29 mouse cellular contexts compared by ENCODE assay signal in genomic region chr13:98894900-98895299, GRCm38 (mm10). TPM values are rescaled to one million over a fixed set of nuclear protein-coding genes. Genes with fewer than 3 reads are reported as not detected.
DNase-seq lines count a peak whose midpoint lies in the region; ATAC-seq lines count a peak whose summit lies in the region.
"Had no signal": no experiment of that assay in that cellular context is flagged by ENCODE, and none has a peak within 500 bp of the region (broad histone marks: within the 10 kb centered on the region; RNA-seq: fewer than 3 reads in every experiment).

No protein-coding gene starts in this region.

- H3K27me3 ChIP-seq in heart, embryonic 10.5 days (ENCODE audit: insufficient read depth, poor library complexity, severe bottlenecking) = no peaks in the 10 kb centered on the region
- H3K27me3 ChIP-seq in midbrain, embryonic 14.5 days (ENCODE audit: control insufficient read depth, insufficient read depth, low read length) = no peaks in the 10 kb centered on the region
- H3K27me3 ChIP-seq in midbrain, embryonic 16.5 days (ENCODE audit: control insufficient read depth, insufficient read depth, low read depth, low read length) = no peaks in the 10 kb centered on the region
- H3K27me3 ChIP-seq in hindbrain, embryonic 11.5 days (ENCODE audit: control insufficient read depth, insufficient read depth, low read length) = no peaks in the 10 kb centered on the region
- H3K27me3 ChIP-seq: embryonic facial prominence, embryonic 12.5 days; embryonic facial prominence, embryonic 15.5 days; heart, embryonic 12.5 days; heart, embryonic 15.5 days had no signal

- no peaks in the 10 kb centered on the region for H3K9me3 ChIP-seq in heart, embryonic 10.5 days
- no peaks in the 10 kb centered on the region for H3K9me3 ChIP-seq in midbrain, embryonic 14.5 days (ENCODE audit: control insufficient read depth, low read length)
- no peaks in the 10 kb centered on the region for H3K9me3 ChIP-seq in midbrain, embryonic 16.5 days (replicated peaks; ENCODE audit: control insufficient read depth, low read length, poor library complexity, severe bottlenecking)
- H3K9me3 ChIP-seq in hindbrain, embryonic 11.5 days (ENCODE audit: control insufficient read depth, low read length) = no peaks in the 10 kb centered on the region
- H3K9me3 ChIP-seq: embryonic facial prominence, embryonic 12.5 days; embryonic facial prominence, embryonic 15.5 days; heart, embryonic 12.5 days; heart, embryonic 15.5 days; hindbrain, embryonic 10.5 days had no signal

- DNase-seq in heart, adult 11 months = peak; percentile 73
- DNase-seq in heart, embryonic 10.5 days (ENCODE audit: low spot score) = no peak
- DNase-seq in midbrain, embryonic 14.5 days = peak; percentile 30
- peak; percentile 62 for DNase-seq in brain, adult 2 months (ENCODE audit: low read depth, low spot score)
- DNase-seq in hindbrain, embryonic 11.5 days (ENCODE audit: low spot score) = no peak
- DNase-seq: adrenal gland, adult 8-10 months; adrenal gland, postnatal 25 days; cerebellum, adult 11 months; cerebellum, adult 2 months; cerebellum, adult 9-11 months; cerebellum, postnatal 25 days; forebrain, postnatal 0 days; gastrocnemius, postnatal 10 days; gastrocnemius, postnatal 36 days; heart, postnatal 10 days; heart, postnatal 36 days had no signal

- WGBS in heart, embryonic 10.5 days = 82% methylated on average over 2 of the region's 2 CpGs
- 47% methylated on average over 2 of the region's 2 CpGs for WGBS in midbrain, embryonic 14.5 days
- WGBS in midbrain, embryonic 16.5 days = 29% methylated on average over 2 of the region's 2 CpGs
- 70% methylated on average over 2 of the region's 2 CpGs for WGBS in hindbrain, embryonic 11.5 days

- no peak overlapping the region for H3K4me3 ChIP-seq in heart, embryonic 10.5 days
- H3K4me3 ChIP-seq in midbrain, embryonic 14.5 days (replicated peaks; ENCODE audit: low read depth, low read length) = no peak overlapping the region
- no peak overlapping the region for H3K4me3 ChIP-seq in midbrain, embryonic 16.5 days (ENCODE audit: low read depth, low read length)
- H3K4me3 ChIP-seq in hindbrain, embryonic 11.5 days (ENCODE audit: low read depth, low read length) = no peak overlapping the region
- H3K4me3 ChIP-seq: embryonic facial prominence, embryonic 12.5 days; embryonic facial prominence, embryonic 15.5 days; heart, embryonic 12.5 days; heart, embryonic 15.5 days; hindbrain, embryonic 10.5 days had no signal

- H3K27ac ChIP-seq in heart, embryonic 10.5 days = no peak overlapping the region
- no peak overlapping the region for H3K27ac ChIP-seq in midbrain, embryonic 14.5 days (replicated peaks; ENCODE audit: low read depth, low read length)
- no peak overlapping the region for H3K27ac ChIP-seq in midbrain, embryonic 16.5 days (ENCODE audit: low read length)
- no peak overlapping the region for H3K27ac ChIP-seq in hindbrain, embryonic 11.5 days (ENCODE audit: low read depth, low read length)
- H3K27ac ChIP-seq: embryonic facial prominence, embryonic 12.5 days; embryonic facial prominence, embryonic 15.5 days; heart, embryonic 15.5 days; hindbrain, embryonic 10.5 days; hindbrain, embryonic 14.5 days; hindbrain, postnatal 0 days had no signal

- no peak for ATAC-seq in midbrain, embryonic 14.5 days (ENCODE audit: low FRiP score, low TSS enrichment)
- ATAC-seq in midbrain, embryonic 16.5 days = no peak
- no peak for ATAC-seq in hindbrain, embryonic 11.5 days (ENCODE audit: low FRiP score)
- ATAC-seq: activated CD4-positive, CD25-positive, alpha-beta regulatory T cell, adult 4 months; CD4-positive, CD25-positive, alpha-beta regulatory T cell, adult 4 months; forebrain, embryonic 14.5 days; forebrain, postnatal 0 days; hindbrain, postnatal 0 days; inflammation-experienced regulatory T-cells, adult 6 months; intestine, embryonic 16.5 days had no signal

- no peak overlapping the region for H3K9ac ChIP-seq in midbrain, embryonic 14.5 days (replicated peaks; ENCODE audit: low read length)
- no peak overlapping the region for H3K9ac ChIP-seq in midbrain, embryonic 16.5 days (ENCODE audit: low read depth, low read length)
- H3K9ac ChIP-seq in hindbrain, embryonic 11.5 days (ENCODE audit: low read depth, low read length) = no peak overlapping the region
- H3K9ac ChIP-seq: embryonic facial prominence, embryonic 12.5 days; embryonic facial prominence, embryonic 15.5 days; forebrain, postnatal 0 days; heart, embryonic 12.5 days; heart, embryonic 15.5 days; hindbrain, embryonic 14.5 days had no signal

- H3K36me3 ChIP-seq in heart, embryonic 10.5 days = no peaks in the 10 kb centered on the region
- 0 out of 2 replicates have a peak, but pooled peaks cover 3% of the 10 kb centered on the region for H3K36me3 ChIP-seq in midbrain, embryonic 14.5 days (ENCODE audit: control insufficient read depth, insufficient read depth, low read length)
- no peaks in the 10 kb centered on the region for H3K36me3 ChIP-seq in midbrain, embryonic 16.5 days (ENCODE audit: control insufficient read depth, insufficient read depth, low read length)
- H3K36me3 ChIP-seq in hindbrain, embryonic 11.5 days (ENCODE audit: control insufficient read depth, insufficient read depth, low read length) = no peaks in the 10 kb centered on the region
- H3K36me3 ChIP-seq: embryonic facial prominence, embryonic 12.5 days; embryonic facial prominence, embryonic 15.5 days; heart, embryonic 12.5 days; heart, embryonic 15.5 days had no signal

- no peak overlapping the region for H3K4me2 ChIP-seq in midbrain, embryonic 14.5 days (ENCODE audit: low read length)
- H3K4me2 ChIP-seq in midbrain, embryonic 16.5 days (ENCODE audit: low read length) = no peak overlapping the region
- H3K4me2 ChIP-seq in hindbrain, embryonic 11.5 days (replicated peaks; ENCODE audit: low read depth, low read length) = no peak overlapping the region
- H3K4me2 ChIP-seq: embryonic facial prominence, embryonic 12.5 days; embryonic facial prominence, embryonic 15.5 days; heart, embryonic 12.5 days; heart, embryonic 15.5 days; hindbrain, embryonic 14.5 days had no signal

- H3K4me1 ChIP-seq in heart, embryonic 10.5 days = peaks cover 34% of the 10 kb centered on the region; the same call in 1 of the 2 replicates
- H3K4me1 ChIP-seq in midbrain, embryonic 14.5 days (ENCODE audit: control insufficient read depth, insufficient read depth, low read length) = peaks cover 23% of the 10 kb centered on the region
- peaks cover 26% of the 10 kb centered on the region for H3K4me1 ChIP-seq in midbrain, embryonic 16.5 days (ENCODE audit: control insufficient read depth, insufficient read depth, low read length)
- peaks cover 5% of the 10 kb centered on the region; the same call in 1 of the 2 replicates for H3K4me1 ChIP-seq in hindbrain, embryonic 11.5 days (replicated peaks; ENCODE audit: control insufficient read depth, insufficient read depth, low read length)

RNA-seq across cellular contexts. Expression of gene Tnpo1, which starts 31.3 kb away (rescaled TPM):
- 60.5 and 67.7 TPM in 2 replicates for polyA plus RNA-seq in heart, embryonic 10.5 days (2016; fragmentation: Nextera tagmentation; extraction: Ambion mirVana)
- 56.4 and 63.5 TPM in 2 replicates for polyA plus RNA-seq in midbrain, embryonic 14.5 days (2014; fragmentation: Nextera tagmentation; extraction: Ambion mirVana)
- 40.8 and 45.2 TPM in 2 replicates for polyA plus RNA-seq in midbrain, embryonic 16.5 days (2015; fragmentation: Nextera tagmentation; extraction: Ambion mirVana)
- 66.9 and 124 TPM in 2 replicates for polyA plus RNA-seq in hindbrain, embryonic 11.5 days (2014; fragmentation: Nextera tagmentation; extraction: Ambion mirVana)

Comparison
In these comparisons a context has a peak if more than half of its experiments do, and no peak if none do; other contexts are left out.
1. DNase-seq: peak in heart, adult 11 months (single experiment), midbrain, embryonic 14.5 days (single experiment) and brain, adult 2 months (single experiment); none in heart, embryonic 10.5 days (single experiment) and hindbrain, embryonic 11.5 days (single experiment).